Mouse (Mus musculus): ENCODE results near the gene Tes.

DNA sequence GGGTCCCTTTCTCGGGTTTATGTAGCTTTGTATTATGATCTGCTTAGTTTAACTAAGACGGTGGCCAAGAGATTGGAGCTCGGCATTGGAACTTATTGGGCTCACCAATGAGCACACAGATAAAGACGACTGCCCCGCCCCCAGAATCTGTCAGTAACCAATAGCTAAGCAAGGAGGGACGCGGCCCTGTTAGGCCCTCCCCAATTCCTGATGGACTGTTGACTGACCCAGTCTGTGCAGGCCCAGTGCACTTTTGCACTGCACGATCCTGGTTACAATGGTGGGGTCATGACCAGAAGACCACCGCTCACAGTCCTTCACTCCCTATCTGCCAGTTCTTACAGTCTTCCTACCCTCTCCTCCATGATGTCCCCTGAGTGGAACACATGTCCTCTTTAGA, 33.6 kb downstream of the Tes start:
- TF ChIP-seq POLR2A (IDR thresholded peaks at IDR 0.05; ENCODE audit: borderline replicate concordance, extremely low read depth, insufficient read depth, insufficient read length, poor library complexity, severe bottlenecking) (no peak), CTCF (IDR thresholded peaks at IDR 0.05; ENCODE audit: borderline replicate concordance, extremely low read depth, insufficient read depth, insufficient read length) (no peak)
